Mouse (Mus musculus) hindlimb bud, embryonic 11.5 days (tissue): ENCODE results near the gene Cisd3.
"Not testable (repeated sequence)": the region's sequence is repeated elsewhere in the genome, so short reads cannot be mapped to it uniquely, and the experiment has no call there.

Source experiments
- DNase-seq: peaks from one replicate; pipeline ENCODE4 v3.0.0-alpha.2; 2012; ENCODE audit warnings: low read depth, low spot score; ENCODE audit errors: extremely low spot score

Cisd3 gene

GRCm38 (mm10) chr11:97685613-97686321 lies at the start of gene Cisd3:
Gene Cisd3, plus strand, starts transcription at chr11:97685826.
- no peak for DNase-seq

- no peak for DNase-seq
Observed at GRCm38 (mm10) chr11:97641668-97642067, 44.0 kb upstream of the Cisd3 start.

GRCm38 (mm10) chr11:97642746-97643145 lies 42.9 kb upstream of the Cisd3 start:
- DNase-seq, result no peak

GRCm38 (mm10) chr11:97643380-97644055 lies 42.1 kb upstream of the Cisd3 start:
- no peak for DNase-seq

GRCm38 (mm10) chr11:97644834-97645233 lies 40.8 kb upstream of the Cisd3 start:
- no peak for DNase-seq

- not testable (repeated sequence) for DNase-seq
Observed at GRCm38 (mm10) chr11:97648541-97648940, 37.1 kb upstream of the Cisd3 start.

- DNase-seq, result no peak
Observed at GRCm38 (mm10) chr11:97650341-97650740, 35.3 kb upstream of the Cisd3 start.

- DNase-seq, result not testable (repeated sequence)
Observed at GRCm38 (mm10) chr11:97653376-97653775, 32.2 kb upstream of the Cisd3 start.

GRCm38 (mm10) chr11:97654210-97654609 lies 31.4 kb upstream of the Cisd3 start:
- no peak for DNase-seq

GRCm38 (mm10) chr11:97656269-97656971 lies 29.2 kb upstream of the Cisd3 start:
- no peak for DNase-seq

- no peak for DNase-seq
Observed at GRCm38 (mm10) chr11:97657184-97657945, 28.3 kb upstream of the Cisd3 start.

GRCm38 (mm10) chr11:97657967-97658366 lies 27.7 kb upstream of the Cisd3 start:
- not testable (repeated sequence) for DNase-seq

- DNase-seq, result no peak
Observed at GRCm38 (mm10) chr11:97658751-97659266, 26.8 kb upstream of the Cisd3 start.

GRCm38 (mm10) chr11:97659267-97659989 lies 26.2 kb upstream of the Cisd3 start:
- no peak for DNase-seq

GRCm38 (mm10) chr11:97659990-97660714 lies 25.5 kb upstream of the Cisd3 start:
- no peak for DNase-seq

GRCm38 (mm10) chr11:97660734-97661647 lies 24.6 kb upstream of the Cisd3 start:
- no peak for DNase-seq

GRCm38 (mm10) chr11:97661648-97662133 lies 23.9 kb upstream of the Cisd3 start:
- DNase-seq, result no peak

- no peak for DNase-seq
Observed at GRCm38 (mm10) chr11:97662207-97662892, 23.3 kb upstream of the Cisd3 start.
